Mouse (Mus musculus): Measurements from ENCODE around the gene Gm40193.

Gm40193 gene

GRCm38 (mm10) chr11:70506962-70507515, 25.7 kb downstream of the Gm40193 start:
- no peak for DNase-seq (ENCODE audit: low read depth, low spot score)

GRCm38 (mm10) chr11:70506385-70506784, 26.4 kb downstream of the Gm40193 start:
- peak; percentile 77 for DNase-seq (ENCODE audit: low read depth, low spot score)

- peak; percentile 46 for DNase-seq (ENCODE audit: low read depth, low spot score)
These were observed 27.8 kb downstream of the Gm40193 start, which contains the start of gene Tm4sf5 for GRCm38 (mm10) chr11:70504970-70505369. Gene Tm4sf5 (plus strand): TSS chr11:70505244.

- no peak for DNase-seq (ENCODE audit: low read depth, low spot score)
These were observed 30.7 kb downstream of the Gm40193 start for GRCm38 (mm10) chr11:70502018-70502417.

GRCm38 (mm10) chr11:70500476-70500812, 32.3 kb downstream of the Gm40193 start:
- no peak for DNase-seq (ENCODE audit: low read depth, low spot score)

- no peak for DNase-seq (ENCODE audit: low read depth, low spot score)
These were observed 32.9 kb downstream of the Gm40193 start for GRCm38 (mm10) chr11:70499566-70500475.

- no peak for DNase-seq (ENCODE audit: low read depth, low spot score)
These were observed 43.1 kb downstream of the Gm40193 start for GRCm38 (mm10) chr11:70489684-70490083.

GRCm38 (mm10) chr11:70489138-70489537, 43.6 kb downstream of the Gm40193 start:
- DNase-seq (ENCODE audit: low read depth, low spot score): no peak

GRCm38 (mm10) chr11:70487816-70488215, 44.9 kb downstream of the Gm40193 start:
- DNase-seq (ENCODE audit: low read depth, low spot score): no peak

- DNase-seq (ENCODE audit: low read depth, low spot score): no peak
These were observed 47.2 kb downstream of the Gm40193 start for GRCm38 (mm10) chr11:70485498-70485897.

Data from R1 (cell line).